Mouse (Mus musculus) CH12.LX (cell line): ENCODE results near the gene Uchl4. TPM values are rescaled to one million over a fixed set of nuclear protein-coding genes. Genes with fewer than 3 reads are reported as not detected.

Experiments used
- DNase-seq: peaks from one replicate; pipeline ENCODE4 v3.0.0-alpha.2; 2013; ENCODE audit errors: extremely low read depth
- H3K27ac ChIP-seq: 2 replicates; pipeline ENCODE4 v1.5.1; 2012; ENCODE audit warnings: low read depth, mild to moderate bottlenecking, control low read depth, moderate library complexity; ENCODE audit not compliant: insufficient read depth
- H3K27me3 ChIP-seq: replicated peaks from 2 replicates; pipeline ENCODE3; 2012; ENCODE audit warnings: inconsistent platforms
- H3K36me3 ChIP-seq, 2 experiments: replicated peaks in 1 of 2; 2 replicates each; pipeline versions ENCODE3 to v1.6.1; 2012; ENCODE audit warnings: inconsistent platforms in 1 of 2, low read length in 1 of 2, mild to moderate bottlenecking in 1 of 2, mixed read lengths in 1 of 2, moderate library complexity in 1 of 2; ENCODE audit not compliant: control insufficient read depth in 1 of 2, insufficient read depth in 1 of 2
- H3K4me1 ChIP-seq, 2 experiments: 2 replicates each; pipeline ENCODE4 v1.6.1; 2012; ENCODE audit warnings: inconsistent platforms in 1 of 2, moderate library complexity in 1 of 2; ENCODE audit not compliant: insufficient read depth in 2 of 2, control insufficient read depth in 1 of 2
- H3K4me2 ChIP-seq: 2 replicates; pipeline ENCODE4 v1.6.1; 2012; ENCODE audit warnings: low read depth, mild to moderate bottlenecking, control low read depth; ENCODE audit not compliant: poor library complexity, insufficient read depth, severe bottlenecking
- H3K4me3 ChIP-seq, 3 experiments: fragments of 150-350 bp in 1 of 3; sonication (generic) in 1 of 3; replicated peaks in 1 of 3; 2 replicates each; pipeline versions ENCODE3 to v1.5.1; 2011 to 2012; ENCODE audit warnings: low read depth in 2 of 3, low read length in 2 of 3, mild to moderate bottlenecking in 2 of 3, moderate library complexity in 2 of 3, control low read depth in 1 of 3, improper control_type of control experiment in 1 of 3, inconsistent platforms in 1 of 3, mixed read lengths in 1 of 3; ENCODE audit not compliant: poor library complexity in 1 of 3
- H3K79me2 ChIP-seq: replicated peaks from 2 replicates; pipeline ENCODE4 v1.6.1; 2012; ENCODE audit warnings: mild to moderate bottlenecking, moderate library complexity; ENCODE audit not compliant: control insufficient read depth, poor library complexity, insufficient read depth, severe bottlenecking; ENCODE audit errors: extremely low read depth
- H3K9ac ChIP-seq: 2 replicates; pipeline ENCODE4 v1.6.1; 2012; ENCODE audit warnings: low read depth, mild to moderate bottlenecking, control low read depth, moderate library complexity; ENCODE audit not compliant: insufficient read depth
- H3K9me3 ChIP-seq: replicated peaks from 2 replicates; pipeline ENCODE3; 2012; ENCODE audit warnings: low read length, inconsistent platforms, mixed read lengths
- BHLHE40 ChIP-seq: IDR thresholded peaks from 2 replicates; pipeline ENCODE4 v1.6.1; 2011; ENCODE audit warnings: mild to moderate bottlenecking, low read depth, low read length, improper control_type of control experiment
- CHD1 ChIP-seq: IDR thresholded peaks from 2 replicates; pipeline ENCODE4 v1.6.1; 2012; ENCODE audit warnings: low read depth, low read length, improper control_type of control experiment, inconsistent platforms
- CHD2 ChIP-seq: IDR thresholded peaks from 2 replicates; pipeline ENCODE4 v1.6.1; 2011; ENCODE audit warnings: low read length, improper control_type of control experiment
- E2F4 ChIP-seq: IDR thresholded peaks from 2 replicates; pipeline ENCODE4 v1.6.1; 2011; ENCODE audit warnings: low read depth, low read length, improper control_type of control experiment; ENCODE audit not compliant: insufficient replicate concordance
- EP300 ChIP-seq: IDR thresholded peaks from 2 replicates; pipeline ENCODE4 v1.6.1; 2011; ENCODE audit warnings: low read length, improper control_type of control experiment
- GABPA ChIP-seq: IDR thresholded peaks from 2 replicates; pipeline ENCODE4 v1.6.1; 2012; ENCODE audit warnings: low read depth, low read length, improper control_type of control experiment, inconsistent platforms; ENCODE audit not compliant: insufficient replicate concordance
- MAX ChIP-seq: IDR thresholded peaks from 2 replicates; pipeline ENCODE4 v1.6.1; 2011; ENCODE audit warnings: low read length, improper control_type of control experiment
- MAZ ChIP-seq: IDR thresholded peaks from 2 replicates; pipeline ENCODE4 v1.6.1; 2012; ENCODE audit warnings: low read depth, mild to moderate bottlenecking, inconsistent platforms, low read length, improper control_type of control experiment, moderate library complexity
- MXI1 ChIP-seq: IDR thresholded peaks from 2 replicates; pipeline ENCODE4 v1.6.1; 2011; ENCODE audit warnings: mild to moderate bottlenecking, low read depth, low read length, improper control_type of control experiment
- MYC ChIP-seq: IDR thresholded peaks from 2 replicates; pipeline ENCODE4 v1.6.1; 2011; ENCODE audit warnings: low read depth, mild to moderate bottlenecking, improper control_type of control experiment, low read length
- POLR2AphosphoS2 ChIP-seq: IDR thresholded peaks from 2 replicates; pipeline ENCODE4 v1.6.1; 2011; ENCODE audit warnings: low read depth, low read length, improper control_type of control experiment
- RAD21 ChIP-seq: IDR thresholded peaks from 2 replicates; pipeline ENCODE4 v1.6.1; 2011; ENCODE audit warnings: low read depth, mild to moderate bottlenecking, low read length, improper control_type of control experiment, moderate library complexity
- SIN3A ChIP-seq: IDR thresholded peaks from 2 replicates; pipeline ENCODE4 v1.6.1; 2012; ENCODE audit warnings: low read length, improper control_type of control experiment, inconsistent platforms
- SMC3 ChIP-seq: IDR thresholded peaks from 2 replicates; pipeline ENCODE4 v1.6.1; 2011; ENCODE audit warnings: low read depth, low read length, improper control_type of control experiment
- USF1 ChIP-seq: IDR thresholded peaks from 2 replicates; pipeline ENCODE4 v1.6.1; 2014; ENCODE audit warnings: low read depth, mild to moderate bottlenecking, inconsistent platforms, low read length, improper control_type of control experiment
- ZMIZ1 ChIP-seq: IDR thresholded peaks from 2 replicates; pipeline ENCODE4 v1.6.1; 2012; ENCODE audit warnings: low read depth, mild to moderate bottlenecking, inconsistent platforms, low read length, improper control_type of control experiment
- ZNF384 ChIP-seq: IDR thresholded peaks from 2 replicates; pipeline ENCODE4 v1.6.1; 2012; ENCODE audit warnings: low read depth, low read length, improper control_type of control experiment, inconsistent platforms
- dilution Hi-C: fragments of 300-500 bp; cut with MboI; formaldehyde crosslinking; loops from 2 replicates; pipeline ENCODE4 v1.14.3; 2020; ENCODE audit warnings: low sequenced_read_pairs; ENCODE audit not compliant: extremely low pct_unique_long_range_greater_than_20kb, extremely low pct_ligation_motif_present
- in situ Hi-C: fragments of 300-500 bp; cut with MboI; formaldehyde crosslinking; loops from 3 replicates; pipeline ENCODE4 v1.14.3; 2019; ENCODE audit warnings: low sequenced_read_pairs, low pct_ligation_motif_present, low pct_unique_long_range_greater_than_20kb, mixed read lengths
- polyA plus RNA-seq: library from polyadenylated mRNA; unstranded; fragments of >175 nt; gene quantifications from 2 replicates; pipeline ENCODE4 v1.2.1, GENCODE M21; 2012; ENCODE audit warnings: low read depth; ENCODE audit not compliant: insufficient read length
- total RNA-seq, 2 experiments: library from RNA; depleted of rRNA; stranded (reverse); fragments of 300-350 nt in 1 of 2; fragments of >200 nt in 1 of 2; gene quantifications; 2 replicates each; pipeline ENCODE4 v1.2.3; 2012 to 2014

The Uchl4 gene
- total and polyA plus RNA-seq, 3 experiments, result 0.55 to 16.8 (median 8.2) TPM

GRCm38 (mm10) chr9:64202331-64202730 is 32.7 kb upstream of the Uchl4 start:
- dilution Hi-C loops, result no loop called here
- H3K4me2 ChIP-seq, result no peak overlapping the region
- H3K79me2 ChIP-seq, result no peaks in the 10 kb centered on the region
- peaks cover 0 to 6% of the 10 kb centered on the region in 2 experiments; a peak in 2 of 4 replicates for H3K4me1 ChIP-seq
- DNase-seq, result no peak
- in situ Hi-C loops, result no loop called here
- H3K9ac ChIP-seq, result no peak overlapping the region
- no peak overlapping the region for H3K4me3 ChIP-seq
- no peak for TF ChIP-seq CHD1
- H3K27ac ChIP-seq, result no peak overlapping the region
- H3K27me3 ChIP-seq, result no peaks in the 10 kb centered on the region
- H3K36me3 ChIP-seq, result peaks cover 13 to 83% of the 10 kb centered on the region in 2 experiments
- no peaks in the 10 kb centered on the region for H3K9me3 ChIP-seq

- H3K79me2 ChIP-seq, result no peaks in the 10 kb centered on the region
- dilution Hi-C loops, result no loop called here
- H3K9ac ChIP-seq, result no peak overlapping the region
- H3K27me3 ChIP-seq, result no peaks in the 10 kb centered on the region
- peaks cover 0 to 6% of the 10 kb centered on the region in 2 experiments; a peak in 2 of 4 replicates for H3K4me1 ChIP-seq
- no peak for TF ChIP-seq MYC
- no peak for TF ChIP-seq E2F4
- no peak for TF ChIP-seq GABPA
- TF ChIP-seq USF1, result no peak
- TF ChIP-seq SIN3A, result no peak
- TF ChIP-seq ZNF384, result no peak
- no peak for TF ChIP-seq MXI1
- TF ChIP-seq MAX, result no peak
- TF ChIP-seq MAZ, result no peak
- TF ChIP-seq EP300, result no peak
- no peak for TF ChIP-seq CHD2
- TF ChIP-seq SMC3, result no peak
- no peak for TF ChIP-seq RAD21
- no peak for TF ChIP-seq BHLHE40
- TF ChIP-seq POLR2AphosphoS2, result no peak
- TF ChIP-seq ZMIZ1, result no peak
- H3K27ac ChIP-seq, result no peak overlapping the region
- H3K9me3 ChIP-seq, result no peaks in the 10 kb centered on the region
- no peak for DNase-seq
- no peak overlapping the region for H3K4me3 ChIP-seq
- in situ Hi-C loops, result no loop called here
- no peak overlapping the region for H3K4me2 ChIP-seq
- H3K36me3 ChIP-seq, result peaks cover 13 to 84% of the 10 kb centered on the region in 2 experiments
Measured at GRCm38 (mm10) chr9:64202866-64203265, 32.1 kb upstream of the Uchl4 start.
